Mouse (Mus musculus): ENCODE data around the gene Csf2.

GRCm38 (mm10) chr11:54256624-54257376, 7.3 kb upstream of the Csf2 start:
- TF ChIP-seq ZC3H11A (IDR thresholded peaks at IDR 0.05; ENCODE audit: borderline replicate concordance, low read depth, low read length) (peak; percentile 79), ZNF384 (IDR thresholded peaks at IDR 0.05; ENCODE audit: low read depth, low read length) (no peak), MAFK (IDR thresholded peaks at IDR 0.05; ENCODE audit: insufficient read depth, low read depth, low read length) (no peak), CHD2 (IDR thresholded peaks at IDR 0.05; ENCODE audit: low read depth, low read length) (no peak), HCFC1 (IDR thresholded peaks at IDR 0.05; ENCODE audit: borderline replicate concordance, insufficient read depth, low read length) (no peak)
